Mouse (Mus musculus) retina, postnatal 1 day (tissue): ENCODE results near the gene Hpn.

Experiments
- DNase-seq: peaks from one replicate; pipeline ENCODE4 v3.0.0-alpha.2; 2012

The Hpn gene

GRCm38 (mm10) chr7:31052636-31053434 lies 62.3 kb downstream of the Hpn start:
- peak; percentile 79 for DNase-seq

GRCm38 (mm10) chr7:31052251-31052635 lies 62.8 kb downstream of the Hpn start:
- DNase-seq: no peak

- DNase-seq: no peak
Observed at GRCm38 (mm10) chr7:31051321-31052021, 63.6 kb downstream of the Hpn start, which contains the start of gene Fxyd7. Gene Fxyd7 (minus strand): TSS chr7:31051467.

GRCm38 (mm10) chr7:31050921-31051320 lies 64.2 kb downstream of the Hpn start:
- DNase-seq: peak; percentile 58

- no peak for DNase-seq
Observed at GRCm38 (mm10) chr7:31050487-31050886, 64.6 kb downstream of the Hpn start.

- peak; percentile 70 for DNase-seq
Observed at GRCm38 (mm10) chr7:31049846-31050281, 65.2 kb downstream of the Hpn start.

- peak; percentile 80 for DNase-seq
Observed at GRCm38 (mm10) chr7:31049135-31049845, 65.8 kb downstream of the Hpn start.
